Mouse (Mus musculus): ENCODE measurements around the gene Slc25a45.
"Not testable (repeated sequence)": the region's sequence is repeated elsewhere in the genome, so short reads cannot be mapped to it uniquely, and the experiment has no call there.

Slc25a45 gene

GRCm38 (mm10) chr19:5856604-5857003, 21.0 kb upstream of the Slc25a45 start:
- no peak for DNase-seq (ENCODE audit: low spot score)

GRCm38 (mm10) chr19:5862335-5863085, 15.1 kb upstream of the Slc25a45 start:
- DNase-seq (ENCODE audit: low spot score): no peak

GRCm38 (mm10) chr19:5863776-5864175, 13.8 kb upstream of the Slc25a45 start:
- no peak for DNase-seq (ENCODE audit: low spot score)

- no peak for DNase-seq (ENCODE audit: low spot score)
Observed at GRCm38 (mm10) chr19:5864710-5865398, 12.8 kb upstream of the Slc25a45 start.

- no peak for DNase-seq (ENCODE audit: low spot score)
Observed at GRCm38 (mm10) chr19:5868096-5868495, 9.5 kb upstream of the Slc25a45 start.

- no peak for DNase-seq (ENCODE audit: low spot score)
Observed at GRCm38 (mm10) chr19:5871273-5871672, 6.3 kb upstream of the Slc25a45 start.

- no peak for DNase-seq (ENCODE audit: low spot score)
Observed at GRCm38 (mm10) chr19:5871683-5872082, 5.9 kb upstream of the Slc25a45 start.

GRCm38 (mm10) chr19:5872528-5872927, 5.1 kb upstream of the Slc25a45 start:
- no peak for DNase-seq (ENCODE audit: low spot score)

- no peak for DNase-seq (ENCODE audit: low spot score)
Observed at GRCm38 (mm10) chr19:5872931-5873556, 4.6 kb upstream of the Slc25a45 start.

GRCm38 (mm10) chr19:5874391-5874968, 3.1 kb upstream of the Slc25a45 start:
- no peak for DNase-seq (ENCODE audit: low spot score)

- peak; percentile 89 for DNase-seq (ENCODE audit: low spot score)
Observed at GRCm38 (mm10) chr19:5874969-5875480, 2.6 kb upstream of the Slc25a45 start, which contains the start of gene Frmd8. Gene Frmd8 (minus strand): TSS chr19:5875274.

- DNase-seq (ENCODE audit: low spot score): no peak
Observed at GRCm38 (mm10) chr19:5878362-5878722, 734 bp downstream of the Slc25a45 start.

- DNase-seq (ENCODE audit: low spot score): no peak
Observed at GRCm38 (mm10) chr19:5878916-5879315, 1.3 kb downstream of the Slc25a45 start.

- no peak for DNase-seq (ENCODE audit: low spot score)
Observed at GRCm38 (mm10) chr19:5879735-5880134, 2.1 kb downstream of the Slc25a45 start.

- DNase-seq (ENCODE audit: low spot score): no peak
Observed at GRCm38 (mm10) chr19:5881155-5881554, 3.5 kb downstream of the Slc25a45 start.

- not testable (repeated sequence) for DNase-seq (ENCODE audit: low spot score)
Observed at GRCm38 (mm10) chr19:5882079-5882478, 4.5 kb downstream of the Slc25a45 start.

GRCm38 (mm10) chr19:5883935-5884334, 6.3 kb downstream of the Slc25a45 start:
- no peak for DNase-seq (ENCODE audit: low spot score)

- no peak for DNase-seq (ENCODE audit: low spot score)
Observed at GRCm38 (mm10) chr19:5885838-5886237, 8.2 kb downstream of the Slc25a45 start.

GRCm38 (mm10) chr19:5887234-5887815, 9.7 kb downstream of the Slc25a45 start:
- DNase-seq (ENCODE audit: low spot score): no peak

- DNase-seq (ENCODE audit: low spot score): no peak
Observed at GRCm38 (mm10) chr19:5889211-5889610, 11.6 kb downstream of the Slc25a45 start.

- no peak for DNase-seq (ENCODE audit: low spot score)
Observed at GRCm38 (mm10) chr19:5891521-5892258, 14.1 kb downstream of the Slc25a45 start.
